Mouse (Mus musculus) lung, embryonic 14.5 days (tissue): Measurements from ENCODE around the gene Sept10. TPM values are rescaled to one million over a fixed set of nuclear protein-coding genes. Genes with fewer than 3 reads are reported as not detected.

Experiments used
- ATAC-seq: fragments of 200-750 bp; cut with Nextera tagmentation; 2 replicates; pipeline ENCODE4 v1.8.0; 2017; ENCODE audit warnings: mild to moderate bottlenecking, moderate TSS enrichment, moderate library complexity; ENCODE audit not compliant: insufficient read depth
- DNase-seq: peaks from one replicate; pipeline ENCODE4 v3.0.0-alpha.2; 2015
- H3K27ac ChIP-seq: fragments of 300-500 bp; sonication (generic); 2 replicates; pipeline ENCODE4 v1.5.1; 2014; ENCODE audit warnings: low read depth, mild to moderate bottlenecking, moderate library complexity
- H3K27me3 ChIP-seq: fragments of 300-500 bp; sonication (generic); 2 replicates; pipeline ENCODE4 v1.6.1; 2014; ENCODE audit warnings: low read length, control low read depth; ENCODE audit not compliant: insufficient read depth
- H3K36me3 ChIP-seq: fragments of 300-500 bp; sonication (generic); 2 replicates; pipeline ENCODE4 v1.6.1; 2014; ENCODE audit warnings: control low read depth; ENCODE audit not compliant: insufficient read depth
- H3K4me1 ChIP-seq: fragments of 300-500 bp; sonication (generic); 2 replicates; pipeline ENCODE4 v1.6.1; 2014; ENCODE audit warnings: antibody characterized with exemption, control low read depth; ENCODE audit not compliant: insufficient read depth
- H3K4me2 ChIP-seq: fragments of 300-500 bp; sonication (generic); 2 replicates; pipeline ENCODE4 v1.6.1; 2014; ENCODE audit warnings: mild to moderate bottlenecking
- H3K4me3 ChIP-seq: fragments of 300-500 bp; sonication (generic); 2 replicates; pipeline ENCODE4 v1.5.1; 2014; ENCODE audit warnings: low read depth, low read length
- H3K9ac ChIP-seq: fragments of 300-500 bp; sonication (generic); 2 replicates; pipeline ENCODE4 v1.6.1; 2014
- H3K9me3 ChIP-seq: fragments of 300-500 bp; sonication (generic); 2 replicates; pipeline ENCODE4 v1.6.1; 2016; ENCODE audit warnings: low read depth, low read length, control low read depth
- CTCF ChIP-seq: IDR thresholded peaks from 2 replicates; pipeline ENCODE4 v1.5.1; 2016; ENCODE audit warnings: antibody characterized with exemption, low read depth
- WGBS: fragments of 180-500 bp; shearing (Covaris S2); extraction: QIAGEN DNeasy Blood & Tissue Kit; methylation state at CpG from one replicate; pipeline ENCODE4 v1.1.7; 2014; 5-methylcytosine and 5-hydroxymethylcytosine counted together
- polyA plus RNA-seq: library from polyadenylated mRNA; unstranded; fragments of >200 nt; fragmentation: Nextera tagmentation; extraction: Ambion mirVana; gene quantifications from 2 replicates; pipeline ENCODE4 v1.2.1, GENCODE M21; 2014

The Sept10 gene
- polyA plus RNA-seq, 1 experiment from 2014 or later = 68.5 TPM

DNA sequence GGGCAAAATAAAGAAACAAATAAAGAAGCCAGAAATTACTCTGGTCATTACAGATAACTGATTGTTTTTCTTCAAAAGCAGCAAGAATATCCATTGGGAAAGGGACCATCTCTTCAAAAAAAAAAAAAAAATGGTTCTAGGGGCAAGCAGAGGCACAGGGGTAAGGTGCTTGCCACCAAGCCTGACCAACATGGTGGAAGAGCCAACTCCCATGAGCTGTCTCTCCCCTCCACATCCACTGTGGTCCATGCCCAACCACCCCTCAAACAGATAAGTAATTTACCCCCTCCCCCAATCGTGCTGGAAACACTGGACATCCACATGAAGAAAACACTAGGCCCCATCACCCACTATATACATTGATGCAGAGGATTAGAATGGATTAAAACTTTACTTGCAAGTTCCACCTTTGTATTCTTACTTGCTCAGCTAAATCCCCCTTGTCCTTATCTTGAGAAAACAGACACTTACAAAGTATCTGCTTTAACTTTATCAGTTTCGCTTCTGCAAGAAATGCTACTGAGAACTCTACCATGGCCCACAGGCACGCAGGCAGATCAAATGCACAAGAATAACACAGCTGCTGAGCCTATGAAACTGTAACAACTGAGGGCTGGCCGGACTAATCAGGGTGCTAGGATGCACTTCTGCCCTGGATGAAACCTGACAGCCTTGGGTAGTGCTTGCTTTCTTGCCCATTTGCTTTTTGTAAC lies 59.3 kb downstream of the Sept10 start:
- Histone ChIP-seq H3K27me3 (no peaks in the 10 kb centered on the region), H3K9ac (no peak overlapping the region), H3K36me3 (peaks cover 8% of the 10 kb centered on the region; the same call in 1 of the 2 replicates), H3K4me1 (no peaks in the 10 kb centered on the region), H3K9me3 (no peaks in the 10 kb centered on the region), H3K4me3 (no peak overlapping the region), H3K4me2 (no peak overlapping the region), H3K27ac (no peak overlapping the region)
- TF ChIP-seq CTCF = no peak
- ATAC-seq (no peak), DNase-seq (no peak)
- WGBS = 40% methylated on average over 4 of the region's 4 CpGs

DNA sequence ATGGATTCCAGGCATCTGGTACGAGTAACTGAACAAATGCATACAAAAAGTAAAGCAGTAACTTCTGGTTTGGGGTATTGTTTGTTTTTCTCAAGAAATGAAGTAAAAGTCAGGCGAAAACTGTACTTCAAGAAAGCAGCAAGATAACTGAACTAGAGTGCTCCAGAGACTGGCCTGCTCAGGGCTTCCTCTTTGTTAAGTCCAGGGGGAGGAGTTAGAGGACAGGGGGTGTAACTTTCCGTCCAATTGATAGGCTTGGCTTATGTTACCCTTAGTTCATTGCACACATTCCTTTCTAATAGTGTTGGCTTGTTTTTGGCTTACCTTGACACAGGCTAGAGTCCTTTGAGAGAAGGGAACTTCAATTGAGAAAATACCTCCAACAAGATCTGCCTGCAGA lies 63.0 kb downstream of the Sept10 start:
- Histone ChIP-seq H3K4me2 (no peak overlapping the region), H3K9ac (no peak overlapping the region), H3K27ac (no peak overlapping the region), H3K27me3 (no peaks in the 10 kb centered on the region), H3K4me3 (no peak overlapping the region), H3K9me3 (no peaks in the 10 kb centered on the region), H3K4me1 (no peaks in the 10 kb centered on the region), H3K36me3 (no peaks in the 10 kb centered on the region)
- no peak for TF ChIP-seq CTCF
- WGBS = 79% methylated on average over 3 of the region's 3 CpGs
- DNase-seq (no peak), ATAC-seq (no peak)

DNA sequence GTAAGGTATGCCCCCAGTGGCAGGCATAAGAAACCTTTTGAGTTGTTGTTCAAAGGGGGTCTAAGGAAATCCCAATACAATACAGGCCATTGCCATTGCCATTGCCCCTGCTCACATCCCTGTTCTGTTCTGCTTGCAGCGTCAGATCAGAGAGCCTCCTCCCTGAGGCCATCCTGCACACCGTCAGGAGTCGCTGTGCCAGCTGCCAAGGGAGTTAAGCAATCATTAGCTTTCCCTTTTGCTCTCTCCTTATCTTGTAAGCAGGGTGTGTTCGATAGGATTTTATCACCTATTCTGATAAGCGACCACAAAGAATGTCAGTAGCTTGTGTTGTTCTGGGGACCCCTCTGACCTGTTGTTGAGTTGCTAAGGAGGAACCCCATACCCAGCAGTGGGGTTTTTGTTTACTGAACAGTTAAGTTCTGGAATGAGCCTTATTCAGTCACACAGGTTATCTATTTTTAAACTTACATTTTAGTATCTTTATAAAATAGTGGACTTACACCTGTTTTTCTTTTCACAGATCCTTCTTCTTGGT lies 69.0 kb downstream of the Sept10 start:
- DNase-seq (no peak), ATAC-seq (no peak)
- H3K27ac ChIP-seq = no peak overlapping the region
- H3K27me3 ChIP-seq = no peaks in the 10 kb centered on the region
- H3K4me1 ChIP-seq = no peaks in the 10 kb centered on the region
- WGBS = 28% methylated on average over 5 of the region's 5 CpGs
- no peaks in the 10 kb centered on the region for H3K9me3 ChIP-seq
- H3K9ac ChIP-seq = no peak overlapping the region
- TF ChIP-seq CTCF = no peak
- H3K36me3 ChIP-seq = no peaks in the 10 kb centered on the region
- no peak overlapping the region for H3K4me3 ChIP-seq
- no peak overlapping the region for H3K4me2 ChIP-seq

DNA sequence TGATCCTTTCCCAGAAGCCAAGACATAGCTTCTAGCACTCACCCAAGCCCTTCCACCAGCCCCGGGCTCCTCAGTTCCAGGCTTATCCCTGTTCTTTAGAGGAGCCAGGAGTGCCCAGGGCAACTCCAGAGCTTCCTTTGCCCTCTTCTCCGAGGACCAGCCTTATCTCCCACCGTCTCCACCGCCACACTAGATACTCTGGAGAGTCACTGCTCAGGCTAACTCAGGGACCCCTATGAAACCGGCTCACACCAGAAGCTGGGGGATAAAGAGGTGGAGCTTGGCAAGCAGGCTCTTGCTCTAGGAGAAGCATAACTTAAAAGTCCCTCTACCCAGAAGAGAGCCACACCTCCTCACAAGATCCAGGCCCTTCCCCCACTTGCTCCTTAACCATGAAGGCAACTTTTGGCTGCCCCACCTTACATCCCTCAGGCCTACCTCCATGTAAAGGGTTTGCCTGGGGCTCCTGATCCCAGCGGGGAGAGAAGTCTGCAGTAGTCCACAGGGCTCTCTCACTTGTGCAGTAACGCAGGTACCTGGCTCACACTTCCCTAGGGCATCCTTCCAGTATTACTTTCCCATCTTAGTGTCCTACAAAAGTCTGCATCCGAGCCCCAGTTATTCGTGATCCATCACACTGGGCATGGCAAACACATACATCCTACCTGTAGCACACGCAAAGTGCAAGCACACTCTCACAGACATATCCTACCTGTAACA lies 70.5 kb downstream of the Sept10 start:
- DNase-seq (no peak), ATAC-seq (no peak; the same call in 1 of the 2 replicates)
- 77% methylated on average over 10 of the region's 10 CpGs for WGBS
- Histone ChIP-seq H3K9ac (no peak overlapping the region), H3K4me2 (no peak overlapping the region), H3K4me3 (no peak overlapping the region), H3K4me1 (no peaks in the 10 kb centered on the region), H3K36me3 (no peaks in the 10 kb centered on the region), H3K27me3 (no peaks in the 10 kb centered on the region), H3K9me3 (no peaks in the 10 kb centered on the region), H3K27ac (no peak overlapping the region)
- TF ChIP-seq CTCF = no peak

DNA sequence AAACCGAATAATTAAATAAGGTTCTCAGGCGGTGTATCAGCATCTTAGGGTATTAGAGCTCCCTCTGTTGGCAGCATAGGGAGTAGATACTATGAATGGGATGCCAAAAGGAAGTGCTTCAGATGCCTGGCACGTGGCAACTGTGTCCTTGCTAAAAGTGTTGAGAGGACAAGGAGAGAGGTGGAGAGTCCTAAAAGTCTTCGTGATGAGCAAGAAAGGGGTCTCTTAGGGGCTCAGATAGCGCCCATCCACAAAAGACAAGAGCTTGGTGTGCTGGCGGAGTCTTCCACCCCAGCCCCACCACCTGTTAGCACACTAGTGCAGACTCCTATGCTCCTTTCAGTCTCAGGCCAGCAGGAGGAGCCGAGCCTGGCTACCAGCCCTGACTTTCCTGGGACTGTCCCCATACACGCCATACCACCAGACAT lies 71.7 kb downstream of the Sept10 start:
- peak overlapping the region; percentile 42; the same call in 1 of the 2 replicates for H3K4me2 ChIP-seq
- DNase-seq (peak; percentile 89), ATAC-seq (peak; percentile 69)
- H3K9ac ChIP-seq = no peak overlapping the region
- TF ChIP-seq CTCF = peak; percentile 79
- H3K4me3 ChIP-seq = no peak overlapping the region
- H3K4me1 ChIP-seq = no peaks in the 10 kb centered on the region
- no peaks in the 10 kb centered on the region for H3K36me3 ChIP-seq
- no peaks in the 10 kb centered on the region for H3K9me3 ChIP-seq
- no peaks in the 10 kb centered on the region for H3K27me3 ChIP-seq
- 16% methylated on average over 8 of the region's 8 CpGs for WGBS
- H3K27ac ChIP-seq = no peak overlapping the region

DNA sequence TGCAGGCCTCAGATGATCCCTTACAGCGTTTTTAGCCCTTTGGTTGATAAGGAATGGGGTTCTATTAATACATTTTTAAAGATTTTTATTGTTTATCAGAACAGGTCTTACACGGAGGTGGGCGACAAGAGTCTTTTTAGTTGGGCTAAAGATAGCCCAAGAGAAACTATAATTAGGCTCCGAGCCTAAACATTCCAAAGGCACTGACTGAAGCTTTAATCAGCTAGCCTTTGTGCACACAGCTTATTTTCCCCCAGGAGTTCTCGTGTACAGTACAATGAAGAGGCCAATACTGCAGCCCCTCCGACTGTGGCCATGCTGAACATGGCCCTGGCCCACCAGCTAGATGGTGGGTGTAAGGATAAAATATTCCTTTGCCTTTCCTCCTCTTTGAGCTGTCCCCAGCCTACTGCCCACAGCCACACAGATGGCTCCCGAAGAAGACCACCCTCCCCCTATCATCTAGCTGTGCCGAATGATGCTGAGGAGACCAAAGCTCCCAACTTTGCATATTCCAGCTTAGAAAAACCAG lies 88.1 kb downstream of the Sept10 start:
- Histone ChIP-seq H3K27ac (no peak overlapping the region), H3K4me1 (no peaks in the 10 kb centered on the region; the same call in 1 of the 2 replicates), H3K27me3 (no peaks in the 10 kb centered on the region), H3K9me3 (no peaks in the 10 kb centered on the region), H3K36me3 (no peaks in the 10 kb centered on the region), H3K4me2 (no peak overlapping the region), H3K9ac (no peak overlapping the region), H3K4me3 (no peak overlapping the region)
- no peak for TF ChIP-seq CTCF
- 56% methylated on average over 8 of the region's 8 CpGs for WGBS
- ATAC-seq (no peak), DNase-seq (no peak)

DNA sequence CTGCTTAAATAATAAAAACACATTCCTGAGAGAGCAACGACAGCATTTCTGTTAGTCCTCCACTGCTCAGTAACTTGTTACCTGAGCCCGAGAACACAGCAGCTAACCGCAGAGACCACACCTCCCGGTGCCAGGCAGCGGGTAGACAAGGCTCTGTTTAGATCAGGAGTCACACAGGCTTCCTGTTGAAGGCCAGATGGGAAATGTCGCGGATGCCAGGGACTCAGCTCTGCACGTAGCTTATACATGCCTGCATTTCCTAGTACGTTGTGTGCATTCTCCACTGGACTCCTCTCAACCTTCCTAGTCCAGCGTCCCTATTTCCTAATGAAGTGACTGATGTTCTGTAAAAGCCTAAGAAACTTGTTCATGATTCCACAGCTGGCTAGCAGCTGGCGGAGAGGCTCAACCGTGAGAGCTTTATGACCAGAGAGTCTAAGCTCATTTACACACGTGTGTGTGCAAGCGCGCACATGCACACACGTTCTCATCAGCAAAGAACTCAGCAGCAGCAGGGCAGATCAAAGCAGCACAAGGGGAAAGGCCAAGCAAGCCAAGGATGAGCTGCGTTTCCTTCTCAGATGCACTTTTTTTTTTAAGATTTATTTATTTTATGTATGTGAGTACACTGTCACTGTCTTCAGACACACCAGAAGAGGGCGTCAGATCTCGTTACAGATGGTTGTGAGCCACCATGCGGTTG lies 89.6 kb downstream of the Sept10 start:
- ATAC-seq = peak; percentile 88
- Histone ChIP-seq H3K27ac (peak overlapping the region; percentile 34; the same call in 1 of the 2 replicates), H3K9me3 (no peaks in the 10 kb centered on the region), H3K36me3 (no peaks in the 10 kb centered on the region), H3K4me3 (no peak overlapping the region), H3K4me2 (no peak overlapping the region), H3K27me3 (no peaks in the 10 kb centered on the region), H3K4me1 (no peaks in the 10 kb centered on the region; the same call in 1 of the 2 replicates), H3K9ac (no peak overlapping the region)
- 0 out of 2 replicates have a peak, but pooled peaks have one; percentile 4 for TF ChIP-seq CTCF
- DNase-seq = peak; percentile 75
- WGBS = 32% methylated on average over 20 of the region's 20 CpGs
